Mouse (Mus musculus): ENCODE measurements around the gene Phf21b. TPM values are rescaled to one million over a fixed set of nuclear protein-coding genes. Genes with fewer than 3 reads are reported as not detected.

The Phf21b gene
- polyA plus RNA-seq, 1 experiment from 2014 or later, result 2.1 TPM

GRCm38 (mm10) chr15:84839521-84839920 lies 16.3 kb downstream of the Phf21b start:
- DNase-seq (ENCODE audit: low spot score) (no peak), ATAC-seq (replicated peaks; ENCODE audit: low FRiP score, low TSS enrichment, low read depth) (no peak)
- WGBS, result 63% methylated on average over 3 of the region's 3 CpGs
- Histone ChIP-seq H3K27ac (ENCODE audit: low read depth) (no peak overlapping the region), H3K4me1 (replicated peaks; ENCODE audit: control insufficient read depth, insufficient read depth, low read length) (peaks cover 30% of the 10 kb centered on the region), H3K36me3 (ENCODE audit: control insufficient read depth, insufficient read depth, low read length) (no peaks in the 10 kb centered on the region), H3K9ac (ENCODE audit: low read length) (no peak overlapping the region), H3K9me3 (ENCODE audit: control insufficient read depth, low read length) (no peaks in the 10 kb centered on the region), H3K4me2 (ENCODE audit: low read length) (no peak overlapping the region), H3K4me3 (ENCODE audit: low read depth, low read length) (no peak overlapping the region), H3K27me3 (replicated peaks; ENCODE audit: control insufficient read depth, insufficient read depth, low read length) (no peaks in the 10 kb centered on the region)

DNA sequence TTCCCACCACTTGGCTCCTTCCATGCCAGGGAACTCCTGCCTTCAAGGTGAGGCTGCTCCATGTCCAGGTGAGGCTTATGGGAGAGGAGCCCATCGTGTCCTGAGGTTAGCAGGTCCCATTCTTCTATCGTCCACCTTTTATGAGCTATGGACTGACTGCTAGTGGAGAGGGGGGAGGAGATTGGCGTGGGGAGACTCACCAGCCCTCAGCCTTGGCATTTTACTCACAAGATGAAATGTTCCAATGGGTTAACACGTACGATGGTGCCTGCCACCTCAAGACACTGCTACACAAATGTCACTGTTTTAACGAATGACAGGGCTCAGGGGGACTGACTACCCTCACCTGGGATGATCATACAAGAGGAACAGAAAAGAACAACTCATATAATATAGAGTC lies 18.0 kb downstream of the Phf21b start:
- WGBS, result 80% methylated on average over 6 of the region's 6 CpGs
- H3K36me3 ChIP-seq (ENCODE audit: control insufficient read depth, insufficient read depth, low read length), result no peaks in the 10 kb centered on the region
- H3K27ac ChIP-seq (ENCODE audit: low read depth), result no peak overlapping the region

GRCm38 (mm10) chr15:84829416-84829815 lies 26.4 kb downstream of the Phf21b start:
- Histone ChIP-seq H3K9me3 (ENCODE audit: control insufficient read depth, low read length) (no peaks in the 10 kb centered on the region), H3K27ac (ENCODE audit: low read depth) (no peak overlapping the region), H3K36me3 (ENCODE audit: control insufficient read depth, insufficient read depth, low read length) (no peaks in the 10 kb centered on the region), H3K4me3 (ENCODE audit: low read depth, low read length) (no peak overlapping the region), H3K9ac (ENCODE audit: low read length) (no peak overlapping the region), H3K4me1 (replicated peaks; ENCODE audit: control insufficient read depth, insufficient read depth, low read length) (no peaks in the 10 kb centered on the region), H3K4me2 (ENCODE audit: low read length) (no peak overlapping the region), H3K27me3 (replicated peaks; ENCODE audit: control insufficient read depth, insufficient read depth, low read length) (no peaks in the 10 kb centered on the region)
- WGBS, result 2% methylated on average over 15 of the region's 15 CpGs
- ATAC-seq (replicated peaks; ENCODE audit: low FRiP score, low TSS enrichment, low read depth), result peak; percentile 79
- DNase-seq (ENCODE audit: low spot score), result peak; percentile 99

More for the DNA sequence above, 18.0 kb downstream of the Phf21b start:
- ATAC-seq (replicated peaks; ENCODE audit: low FRiP score, low TSS enrichment, low read depth), result no peak
- H3K4me1 ChIP-seq (replicated peaks; ENCODE audit: control insufficient read depth, insufficient read depth, low read length), result peaks cover 19% of the 10 kb centered on the region
- H3K4me3 ChIP-seq (ENCODE audit: low read depth, low read length), result no peak overlapping the region
- H3K4me2 ChIP-seq (ENCODE audit: low read length), result no peak overlapping the region
- H3K9me3 ChIP-seq (ENCODE audit: control insufficient read depth, low read length), result no peaks in the 10 kb centered on the region
- DNase-seq (ENCODE audit: low spot score), result no peak
- no peak overlapping the region for H3K9ac ChIP-seq (ENCODE audit: low read length)
- H3K27me3 ChIP-seq (replicated peaks; ENCODE audit: control insufficient read depth, insufficient read depth, low read length), result no peaks in the 10 kb centered on the region

DNA sequence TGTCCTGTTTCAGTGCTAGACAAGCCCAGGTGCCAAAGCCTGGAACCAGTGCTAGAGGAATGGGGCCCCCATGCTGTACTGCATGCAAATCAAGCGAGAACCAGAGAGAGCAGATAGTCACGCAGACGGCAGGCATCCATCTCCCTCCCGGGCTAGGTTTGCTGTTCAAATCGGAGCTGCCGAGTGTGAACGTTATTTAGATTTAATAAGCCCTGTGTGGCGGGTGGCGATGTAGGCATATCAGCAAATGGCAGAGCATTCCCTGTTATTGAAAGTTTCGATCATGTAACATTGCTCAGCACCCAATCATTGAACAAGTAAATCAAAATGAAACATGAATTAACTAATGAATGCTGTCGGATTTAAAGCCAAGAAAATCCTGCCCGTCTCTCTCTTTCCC lies 27.2 kb downstream of the Phf21b start:
- Histone ChIP-seq H3K36me3 (ENCODE audit: control insufficient read depth, insufficient read depth, low read length) (no peaks in the 10 kb centered on the region), H3K9ac (ENCODE audit: low read length) (no peak overlapping the region), H3K27ac (ENCODE audit: low read depth) (no peak overlapping the region), H3K9me3 (ENCODE audit: control insufficient read depth, low read length) (no peaks in the 10 kb centered on the region), H3K4me3 (ENCODE audit: low read depth, low read length) (no peak overlapping the region), H3K4me2 (ENCODE audit: low read length) (no peak overlapping the region), H3K27me3 (replicated peaks; ENCODE audit: control insufficient read depth, insufficient read depth, low read length) (no peaks in the 10 kb centered on the region), H3K4me1 (replicated peaks; ENCODE audit: control insufficient read depth, insufficient read depth, low read length) (no peaks in the 10 kb centered on the region)
- no peak for ATAC-seq (replicated peaks; ENCODE audit: low FRiP score, low TSS enrichment, low read depth)
- DNase-seq (ENCODE audit: low spot score), result no peak
- WGBS, result 90% methylated on average over 12 of the region's 12 CpGs

- H3K4me2 ChIP-seq (ENCODE audit: low read length), result no peak overlapping the region
- H3K36me3 ChIP-seq (ENCODE audit: control insufficient read depth, insufficient read depth, low read length), result no peaks in the 10 kb centered on the region
- no peaks in the 10 kb centered on the region for H3K27me3 ChIP-seq (replicated peaks; ENCODE audit: control insufficient read depth, insufficient read depth, low read length)
- 88% methylated on average over 4 of the region's 4 CpGs for WGBS
- ATAC-seq (replicated peaks; ENCODE audit: low FRiP score, low TSS enrichment, low read depth) (no peak), DNase-seq (ENCODE audit: low spot score) (no peak)
- no peaks in the 10 kb centered on the region for H3K4me1 ChIP-seq (replicated peaks; ENCODE audit: control insufficient read depth, insufficient read depth, low read length)
- no peak overlapping the region for H3K27ac ChIP-seq (ENCODE audit: low read depth)
- H3K9ac ChIP-seq (ENCODE audit: low read length), result no peak overlapping the region
- H3K9me3 ChIP-seq (ENCODE audit: control insufficient read depth, low read length), result no peaks in the 10 kb centered on the region
- no peak overlapping the region for H3K4me3 ChIP-seq (ENCODE audit: low read depth, low read length)
These were observed 32.8 kb downstream of the Phf21b start for GRCm38 (mm10) chr15:84823086-84823485.

- Histone ChIP-seq H3K27me3 (replicated peaks; ENCODE audit: control insufficient read depth, insufficient read depth, low read length) (no peaks in the 10 kb centered on the region), H3K9ac (ENCODE audit: low read length) (no peak overlapping the region), H3K9me3 (ENCODE audit: control insufficient read depth, low read length) (no peaks in the 10 kb centered on the region), H3K4me2 (ENCODE audit: low read length) (no peak overlapping the region), H3K4me3 (ENCODE audit: low read depth, low read length) (no peak overlapping the region), H3K27ac (ENCODE audit: low read depth) (no peak overlapping the region), H3K4me1 (replicated peaks; ENCODE audit: control insufficient read depth, insufficient read depth, low read length) (no peaks in the 10 kb centered on the region), H3K36me3 (ENCODE audit: control insufficient read depth, insufficient read depth, low read length) (no peaks in the 10 kb centered on the region)
- 83% methylated on average over 4 of the region's 4 CpGs for WGBS
- DNase-seq (ENCODE audit: low spot score) (no peak), ATAC-seq (replicated peaks; ENCODE audit: low FRiP score, low TSS enrichment, low read depth) (no peak)
These were observed 35.0 kb downstream of the Phf21b start for GRCm38 (mm10) chr15:84820811-84821210.

DNA sequence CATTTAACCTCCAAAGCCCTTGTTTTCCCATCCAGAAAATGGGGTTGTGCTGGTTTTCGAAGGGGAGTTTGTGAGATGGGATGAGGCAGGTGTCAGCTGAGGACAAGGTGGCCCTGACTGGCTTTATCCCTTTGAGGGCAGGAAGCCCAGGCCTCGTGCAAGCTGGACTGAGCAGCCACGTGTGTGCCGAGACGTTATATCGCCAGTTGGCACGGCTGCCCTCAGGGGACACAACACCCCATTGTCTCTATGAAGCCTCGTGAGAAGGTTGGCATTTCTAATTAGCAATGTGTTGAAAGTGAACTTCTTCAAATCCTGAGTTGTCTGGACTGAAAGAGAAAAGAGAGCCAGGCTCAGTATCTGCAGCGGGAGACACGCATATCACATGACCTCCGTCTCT lies 37.6 kb downstream of the Phf21b start:
- Histone ChIP-seq H3K9me3 (ENCODE audit: control insufficient read depth, low read length) (no peaks in the 10 kb centered on the region), H3K9ac (ENCODE audit: low read length) (no peak overlapping the region), H3K27me3 (replicated peaks; ENCODE audit: control insufficient read depth, insufficient read depth, low read length) (no peaks in the 10 kb centered on the region), H3K4me3 (ENCODE audit: low read depth, low read length) (no peak overlapping the region), H3K36me3 (ENCODE audit: control insufficient read depth, insufficient read depth, low read length) (no peaks in the 10 kb centered on the region), H3K4me1 (replicated peaks; ENCODE audit: control insufficient read depth, insufficient read depth, low read length) (no peaks in the 10 kb centered on the region), H3K27ac (ENCODE audit: low read depth) (no peak overlapping the region), H3K4me2 (ENCODE audit: low read length) (no peak overlapping the region)
- WGBS, result 86% methylated on average over 11 of the region's 11 CpGs
- ATAC-seq (replicated peaks; ENCODE audit: low FRiP score, low TSS enrichment, low read depth), result no peak
- DNase-seq (ENCODE audit: low spot score), result no peak

GRCm38 (mm10) chr15:84817589-84817988 lies 38.3 kb downstream of the Phf21b start:
- no peaks in the 10 kb centered on the region for H3K9me3 ChIP-seq (ENCODE audit: control insufficient read depth, low read length)
- no peaks in the 10 kb centered on the region for H3K27me3 ChIP-seq (replicated peaks; ENCODE audit: control insufficient read depth, insufficient read depth, low read length)
- no peaks in the 10 kb centered on the region for H3K36me3 ChIP-seq (ENCODE audit: control insufficient read depth, insufficient read depth, low read length)
- no peaks in the 10 kb centered on the region for H3K4me1 ChIP-seq (replicated peaks; ENCODE audit: control insufficient read depth, insufficient read depth, low read length)
- ATAC-seq (replicated peaks; ENCODE audit: low FRiP score, low TSS enrichment, low read depth) (no peak), DNase-seq (ENCODE audit: low spot score) (no peak)
- WGBS, result 74% methylated on average over 3 of the region's 3 CpGs
- H3K9ac ChIP-seq (ENCODE audit: low read length), result no peak overlapping the region
- no peak overlapping the region for H3K4me3 ChIP-seq (ENCODE audit: low read depth, low read length)
- no peak overlapping the region for H3K4me2 ChIP-seq (ENCODE audit: low read length)
- no peak overlapping the region for H3K27ac ChIP-seq (ENCODE audit: low read depth)

- Histone ChIP-seq H3K9ac (ENCODE audit: low read length) (no peak overlapping the region), H3K4me3 (ENCODE audit: low read depth, low read length) (no peak overlapping the region), H3K27me3 (replicated peaks; ENCODE audit: control insufficient read depth, insufficient read depth, low read length) (no peaks in the 10 kb centered on the region), H3K9me3 (ENCODE audit: control insufficient read depth, low read length) (no peaks in the 10 kb centered on the region), H3K27ac (ENCODE audit: low read depth) (no peak overlapping the region), H3K36me3 (ENCODE audit: control insufficient read depth, insufficient read depth, low read length) (no peaks in the 10 kb centered on the region), H3K4me2 (ENCODE audit: low read length) (no peak overlapping the region), H3K4me1 (replicated peaks; ENCODE audit: control insufficient read depth, insufficient read depth, low read length) (no peaks in the 10 kb centered on the region)
- DNase-seq (ENCODE audit: low spot score) (no peak), ATAC-seq (replicated peaks; ENCODE audit: low FRiP score, low TSS enrichment, low read depth) (no peak)
- WGBS, result 66% methylated on average over 4 of the region's 4 CpGs
These were observed 40.7 kb downstream of the Phf21b start for GRCm38 (mm10) chr15:84815171-84815570.
